Mouse (Mus musculus) ovary, adult 2 months (tissue): Measurements from ENCODE around the gene H2al1i. TPM values are rescaled to one million over a fixed set of nuclear protein-coding genes. Genes with fewer than 3 reads are reported as not detected.

Experiments
- polyA plus RNA-seq: library from polyadenylated mRNA; depleted of rRNA; stranded (reverse); fragments of >200 nt; gene quantifications from 2 replicates; pipeline ENCODE4 v1.2.3, GENCODE M21; 2012; rRNA removed

The H2al1i gene
- not detected in 2 replicates for polyA plus RNA-seq

DNA sequence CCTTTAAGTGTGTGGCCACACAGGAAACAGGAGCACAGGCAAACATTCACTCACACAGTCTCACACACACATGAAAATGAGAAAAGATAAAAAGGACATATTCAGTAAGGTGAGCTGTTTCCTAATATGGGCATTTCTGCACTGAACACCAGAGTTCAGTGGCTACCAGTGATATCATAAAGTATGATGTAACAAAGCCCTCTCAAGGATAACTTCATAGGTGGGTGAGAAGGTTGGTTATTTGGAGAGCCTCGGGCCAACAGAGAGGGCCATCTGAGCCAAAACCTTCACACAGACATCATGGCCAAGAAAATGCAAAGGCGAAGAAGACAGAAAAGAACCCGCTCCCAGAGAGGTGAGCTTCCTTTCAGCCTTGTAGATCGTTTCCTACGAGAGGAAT lies at the start of gene H2al1i:
H2al1i (plus strand) TSS at position 301 of the 400 bp plus-strand sequence.

GRCm38 (mm10) chrX:11298957-11299356 lies 25.5 kb upstream of the H2al1i start, which contains the start of gene H2al1a:
Gene H2al1a, plus strand, starts transcription at chrX:11299257.

DNA sequence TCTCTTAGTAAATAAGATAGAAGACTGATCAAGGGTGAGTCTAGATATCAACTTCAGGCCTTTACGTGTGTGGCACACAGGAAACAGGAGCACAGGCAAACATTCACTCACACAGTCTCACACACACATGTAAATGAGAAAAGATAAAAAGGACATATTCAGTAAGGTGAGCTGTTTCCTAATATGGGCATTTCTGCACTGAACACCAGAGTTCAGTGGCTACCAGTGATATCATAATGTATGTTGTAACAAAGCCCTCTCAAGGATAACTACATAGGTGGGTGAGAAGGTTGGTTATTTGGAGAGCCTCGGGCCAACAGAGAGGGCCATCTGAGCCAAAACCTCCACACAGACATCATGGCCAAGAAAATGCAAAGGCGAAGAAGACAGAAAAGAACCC lies 22.3 kb upstream of the H2al1i start, which contains the start of gene H2al1b:
H2al1b (plus strand) TSS at position 301 of the 400 bp plus-strand sequence.

GRCm38 (mm10) chrX:11305355-11305754 lies 19.1 kb upstream of the H2al1i start, which contains the start of gene H2al1c:
Gene H2al1c, plus strand, starts transcription at chrX:11305655.

GRCm38 (mm10) chrX:11308524-11308923 lies 15.9 kb upstream of the H2al1i start, which contains the start of gene H2al1d:
Gene H2al1d, plus strand, starts transcription at chrX:11308824.

DNA sequence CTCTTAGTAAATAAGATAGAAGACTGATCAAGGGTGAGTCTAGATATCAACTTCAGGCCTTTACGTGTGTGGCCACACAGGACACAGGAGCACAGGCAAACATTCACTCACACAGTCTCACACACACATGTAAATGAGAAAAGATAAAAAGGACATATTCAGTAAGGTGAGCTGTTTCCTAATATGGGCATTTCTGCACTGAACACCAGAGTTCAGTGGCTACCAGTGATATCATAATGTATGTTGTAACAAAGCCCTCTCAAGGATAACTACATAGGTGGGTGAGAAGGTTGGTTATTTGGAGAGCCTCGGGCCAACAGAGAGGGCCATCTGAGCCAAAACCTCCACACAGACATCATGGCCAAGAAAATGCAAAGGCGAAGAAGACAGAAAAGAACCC lies 12.8 kb upstream of the H2al1i start, which contains the start of gene H2al1e:
H2al1e (plus strand) TSS at position 301 of the 400 bp plus-strand sequence.

DNA sequence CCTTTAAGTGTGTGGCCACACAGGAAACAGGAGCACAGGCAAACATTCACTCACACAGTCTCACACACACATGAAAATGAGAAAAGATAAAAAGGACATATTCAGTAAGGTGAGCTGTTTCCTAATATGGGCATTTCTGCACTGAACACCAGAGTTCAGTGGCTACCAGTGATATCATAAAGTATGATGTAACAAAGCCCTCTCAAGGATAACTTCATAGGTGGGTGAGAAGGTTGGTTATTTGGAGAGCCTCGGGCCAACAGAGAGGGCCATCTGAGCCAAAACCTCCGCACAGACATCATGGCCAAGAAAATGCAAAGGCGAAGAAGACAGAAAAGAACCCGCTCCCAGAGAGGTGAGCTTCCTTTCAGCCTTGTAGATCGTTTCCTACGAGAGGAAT lies 9.6 kb upstream of the H2al1i start, which contains the start of gene H2al1f:
H2al1f (plus strand) TSS at position 301 of the 400 bp plus-strand sequence.

GRCm38 (mm10) chrX:11317956-11318355 lies 6.5 kb upstream of the H2al1i start, which contains the start of gene H2al1g:
Gene H2al1g, plus strand, starts transcription at chrX:11318256.

GRCm38 (mm10) chrX:11321192-11321591 lies 3.3 kb upstream of the H2al1i start, which contains the start of gene H2al1h:
Gene H2al1h, plus strand, starts transcription at chrX:11321492.

GRCm38 (mm10) chrX:11327522-11327921 lies 3.1 kb downstream of the H2al1i start, which contains the start of gene H2al1j:
Gene H2al1j, plus strand, starts transcription at chrX:11327822.

Other genes with a start within 250 kb of the H2al1i start
- gene H2al1a, start 25.4 kb upstream of the H2al1i start, polyA plus RNA-seq: not detected in 2 replicates
- not detected in 2 replicates for gene H2al1b, start 22.2 kb upstream of the H2al1i start, polyA plus RNA-seq
- gene H2al1c, start 19.0 kb upstream of the H2al1i start, polyA plus RNA-seq: not detected in 2 replicates
- not detected in 2 replicates for gene H2al1d, start 15.8 kb upstream of the H2al1i start, polyA plus RNA-seq
- gene H2al1e, start 12.7 kb upstream of the H2al1i start, polyA plus RNA-seq: not detected in 2 replicates
- gene H2al1f, start 9.5 kb upstream of the H2al1i start, polyA plus RNA-seq: not detected in 2 replicates
- gene H2al1g, start 6.4 kb upstream of the H2al1i start, polyA plus RNA-seq: not detected in 2 replicates
- gene H2al1h, start 3.2 kb upstream of the H2al1i start, polyA plus RNA-seq: not detected in 2 replicates
- gene H2al1j, start 3.2 kb downstream of the H2al1i start, polyA plus RNA-seq: not detected in 2 replicates